Mouse (Mus musculus): ENCODE results near the gene Ldhc. TPM values are rescaled to one million over a fixed set of nuclear protein-coding genes. Genes with fewer than 3 reads are reported as not detected.

Gene Ldhc
- polyA plus RNA-seq, 2 experiments, result 0.09 to 0.17 TPM

- 63% methylated on average over 7 of the region's 7 CpGs for WGBS (ENCODE audit: insufficient replicate concordance)
- Histone ChIP-seq H3K4me1 (replicated peaks; ENCODE audit: control insufficient read depth in 2 of 2, insufficient read depth in 2 of 2, low read length in 1 of 2) (no peaks in the 10 kb centered on the region), H3K4me3 (ENCODE audit: insufficient read depth in 1 of 2, low read depth in 2 of 2, low read length in 2 of 2) (no peak overlapping the region), H3K27ac (no peak overlapping the region), H3K9ac (replicated peaks) (no peak overlapping the region), H3K4me2 (ENCODE audit: low read depth) (no peak overlapping the region), H3K27me3 (ENCODE audit: control insufficient read depth, insufficient read depth, low read length) (no peaks in the 10 kb centered on the region), H3K36me3 (replicated peaks; ENCODE audit: control insufficient read depth, insufficient read depth, low read depth) (peaks cover 39% of the 10 kb centered on the region), H3K9me3 (ENCODE audit: control insufficient read depth, low read length) (no peaks in the 10 kb centered on the region)
- TF ChIP-seq EP300 (IDR thresholded peaks at IDR 0.05; ENCODE audit: low read depth), result no peak
- no peak for TF ChIP-seq CTCF (IDR thresholded peaks at IDR 0.05; ENCODE audit: low read depth)
- peak; percentile 26; the same call in 1 of the 2 replicates for ATAC-seq (ENCODE audit: insufficient read depth)
- DNase-seq (ENCODE audit: low read depth in 3 of 3, low spot score in 3 of 3), result no peak
Measured at GRCm38 (mm10) chr7:46855866-46856560, 5.0 kb upstream of the Ldhc start.

GRCm38 (mm10) chr7:46857436-46857835 lies 3.6 kb upstream of the Ldhc start:
- Histone ChIP-seq H3K9ac (replicated peaks) (no peak overlapping the region), H3K27me3 (ENCODE audit: control insufficient read depth, insufficient read depth, low read length) (no peaks in the 10 kb centered on the region), H3K36me3 (replicated peaks; ENCODE audit: control insufficient read depth, insufficient read depth, low read depth) (peaks cover 26% of the 10 kb centered on the region), H3K27ac (no peak overlapping the region), H3K4me3 (ENCODE audit: insufficient read depth in 1 of 2, low read depth in 2 of 2, low read length in 2 of 2) (no peak overlapping the region), H3K4me1 (replicated peaks; ENCODE audit: control insufficient read depth in 2 of 2, insufficient read depth in 2 of 2, low read length in 1 of 2) (no peaks in the 10 kb centered on the region), H3K9me3 (ENCODE audit: control insufficient read depth, low read length) (no peaks in the 10 kb centered on the region), H3K4me2 (ENCODE audit: low read depth) (no peak overlapping the region)
- DNase-seq (ENCODE audit: low read depth in 3 of 3, low spot score in 3 of 3) (no peak), ATAC-seq (ENCODE audit: insufficient read depth) (no peak)
- WGBS (ENCODE audit: insufficient replicate concordance), result 66% methylated on average over 9 of the region's 9 CpGs
- no peak for TF ChIP-seq EP300 (IDR thresholded peaks at IDR 0.05; ENCODE audit: low read depth)

GRCm38 (mm10) chr7:46859031-46859430 lies 2.0 kb upstream of the Ldhc start:
- no peaks in the 10 kb centered on the region for H3K9me3 ChIP-seq (ENCODE audit: control insufficient read depth, low read length)
- ATAC-seq (ENCODE audit: insufficient read depth), result no peak
- H3K27me3 ChIP-seq (ENCODE audit: control insufficient read depth, insufficient read depth, low read length), result no peaks in the 10 kb centered on the region
- no peak for DNase-seq (ENCODE audit: low read depth in 3 of 3, low spot score in 3 of 3)
- H3K4me2 ChIP-seq (ENCODE audit: low read depth), result no peak overlapping the region
- peaks cover 14% of the 10 kb centered on the region for H3K36me3 ChIP-seq (replicated peaks; ENCODE audit: control insufficient read depth, insufficient read depth, low read depth)
- 50% methylated on average over 6 of the region's 6 CpGs for WGBS (ENCODE audit: insufficient replicate concordance)
- no peak overlapping the region for H3K27ac ChIP-seq
- TF ChIP-seq EP300 (IDR thresholded peaks at IDR 0.05; ENCODE audit: low read depth), result no peak
- no peak for TF ChIP-seq CTCF (IDR thresholded peaks at IDR 0.05; ENCODE audit: low read depth)
- no peak overlapping the region for H3K9ac ChIP-seq (replicated peaks)
- H3K4me3 ChIP-seq (ENCODE audit: insufficient read depth in 1 of 2, low read depth in 2 of 2, low read length in 2 of 2), result no peak overlapping the region
- no peaks in the 10 kb centered on the region for H3K4me1 ChIP-seq (replicated peaks; ENCODE audit: control insufficient read depth in 2 of 2, insufficient read depth in 2 of 2, low read length in 1 of 2)

GRCm38 (mm10) chr7:46871988-46872387 lies 11.0 kb downstream of the Ldhc start:
- H3K27me3 ChIP-seq (ENCODE audit: control insufficient read depth, insufficient read depth, low read length), result no peaks in the 10 kb centered on the region
- 18% methylated on average over 4 of the region's 4 CpGs for WGBS (ENCODE audit: insufficient replicate concordance)
- DNase-seq (ENCODE audit: low read depth in 3 of 3, low spot score in 3 of 3) (no peak), ATAC-seq (ENCODE audit: insufficient read depth) (no peak)
- H3K4me3 ChIP-seq (ENCODE audit: insufficient read depth in 1 of 2, low read depth in 2 of 2, low read length in 2 of 2), result no peak overlapping the region
- no peak overlapping the region for H3K27ac ChIP-seq
- no peaks in the 10 kb centered on the region for H3K9me3 ChIP-seq (ENCODE audit: control insufficient read depth, low read length)
- H3K4me1 ChIP-seq (replicated peaks; ENCODE audit: control insufficient read depth in 2 of 2, insufficient read depth in 2 of 2, low read length in 1 of 2), result peaks cover 0 to 3% of the 10 kb centered on the region in 2 experiments; a peak in 1 of 4 replicates
- no peak overlapping the region for H3K4me2 ChIP-seq (ENCODE audit: low read depth)
- H3K9ac ChIP-seq (replicated peaks), result no peak overlapping the region
- no peaks in the 10 kb centered on the region for H3K36me3 ChIP-seq (replicated peaks; ENCODE audit: control insufficient read depth, insufficient read depth, low read depth)
- TF ChIP-seq EP300 (IDR thresholded peaks at IDR 0.05; ENCODE audit: low read depth) (no peak), CTCF (IDR thresholded peaks at IDR 0.05; ENCODE audit: low read depth) (no peak)

- no peaks in the 10 kb centered on the region for H3K36me3 ChIP-seq (replicated peaks; ENCODE audit: control insufficient read depth, insufficient read depth, low read depth)
- H3K27ac ChIP-seq, result no peak overlapping the region
- DNase-seq (ENCODE audit: low read depth in 3 of 3, low spot score in 3 of 3) (no peak), ATAC-seq (ENCODE audit: insufficient read depth) (no peak)
- TF ChIP-seq CTCF (IDR thresholded peaks at IDR 0.05; ENCODE audit: low read depth), result no peak
- H3K27me3 ChIP-seq (ENCODE audit: control insufficient read depth, insufficient read depth, low read length), result no peaks in the 10 kb centered on the region
- no peak overlapping the region for H3K4me2 ChIP-seq (ENCODE audit: low read depth)
- peaks cover 0 to 14% of the 10 kb centered on the region in 2 experiments; a peak in 1 of 4 replicates for H3K4me1 ChIP-seq (replicated peaks; ENCODE audit: control insufficient read depth in 2 of 2, insufficient read depth in 2 of 2, low read length in 1 of 2)
- H3K9me3 ChIP-seq (ENCODE audit: control insufficient read depth, low read length), result no peaks in the 10 kb centered on the region
- WGBS (ENCODE audit: insufficient replicate concordance), result 45% methylated on average over 4 of the region's 4 CpGs
- H3K9ac ChIP-seq (replicated peaks), result no peak overlapping the region
- no peak overlapping the region for H3K4me3 ChIP-seq (ENCODE audit: insufficient read depth in 1 of 2, low read depth in 2 of 2, low read length in 2 of 2)
Measured at GRCm38 (mm10) chr7:46876841-46877240, 15.8 kb downstream of the Ldhc start.

All from liver, embryonic 14.5 days (tissue).